Mouse (Mus musculus): ENCODE measurements at regions not wholly inside any gene's neighbourhood (a gene's known extent, or its start where the extent isn't known, plus 50 kb on each side); places are given as distances from the start of the nearest gene placed in this dataset.

DNA sequence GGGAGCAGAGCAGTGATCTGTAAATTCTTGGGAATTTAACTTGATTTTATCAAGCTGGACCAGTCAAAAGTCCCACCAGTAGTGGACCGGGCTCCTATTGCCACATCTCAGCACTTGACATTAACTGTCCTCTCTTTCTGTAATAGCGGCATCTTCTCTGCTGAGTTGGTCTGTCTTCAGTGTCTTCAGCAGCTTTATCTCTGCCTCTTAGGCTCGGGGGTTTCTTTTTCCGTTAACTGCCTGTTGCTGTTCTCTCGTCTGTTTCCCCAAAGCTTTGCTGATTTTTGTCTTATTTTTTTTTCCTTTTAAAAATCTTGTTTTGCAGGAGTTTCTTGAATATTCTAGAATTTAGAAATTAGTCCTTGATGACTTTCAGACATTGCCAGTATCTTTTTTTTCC lies 113.3 kb upstream of the Kit start:
- no peak overlapping the region for H3K27ac ChIP-seq
- H3K4me3 ChIP-seq = no peak overlapping the region
- no peaks in the 10 kb centered on the region for H3K36me3 ChIP-seq (replicated peaks)
- 88% methylated on average over 5 of the region's 5 CpGs for WGBS
- H3K4me1 ChIP-seq = peaks cover 8% of the 10 kb centered on the region
- H3K9me3 ChIP-seq = no peaks in the 10 kb centered on the region
- no peak for DNase-seq (ENCODE audit: extremely low spot score, low spot score)
- H3K27me3 ChIP-seq (ENCODE audit: poor library complexity, severe bottlenecking) = peaks cover 4% of the 10 kb centered on the region; the same call in 1 of the 2 replicates

DNA sequence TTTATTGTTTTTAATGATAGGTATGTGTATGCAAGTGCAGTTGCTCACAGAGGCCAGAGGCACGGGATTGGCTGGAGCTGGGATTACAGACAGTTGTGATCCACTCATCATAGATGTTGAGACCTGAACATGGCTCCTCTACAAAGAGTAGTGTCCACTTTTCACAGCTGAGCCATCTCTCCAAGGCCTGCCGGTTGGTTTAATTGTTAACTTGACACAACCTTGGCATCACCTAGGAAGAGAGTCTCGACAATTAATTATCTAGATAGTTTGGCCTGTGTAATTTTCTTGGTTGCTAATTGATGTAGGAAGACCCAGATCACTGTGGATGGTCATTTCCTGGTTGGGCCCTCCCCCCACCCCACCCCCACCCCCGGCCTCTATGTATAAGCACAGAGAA lies 111.1 kb upstream of the Kit start:
- Histone ChIP-seq H3K4me3 (no peak overlapping the region), H3K9me3 (no peaks in the 10 kb centered on the region), H3K27me3 (ENCODE audit: poor library complexity, severe bottlenecking) (peaks cover 12% of the 10 kb centered on the region), H3K36me3 (replicated peaks) (no peaks in the 10 kb centered on the region), H3K27ac (no peak overlapping the region), H3K4me1 (peaks cover 18% of the 10 kb centered on the region)
- 93% methylated on average over 4 of the region's 4 CpGs for WGBS
- no peak for DNase-seq (ENCODE audit: extremely low spot score, low spot score)

DNA sequence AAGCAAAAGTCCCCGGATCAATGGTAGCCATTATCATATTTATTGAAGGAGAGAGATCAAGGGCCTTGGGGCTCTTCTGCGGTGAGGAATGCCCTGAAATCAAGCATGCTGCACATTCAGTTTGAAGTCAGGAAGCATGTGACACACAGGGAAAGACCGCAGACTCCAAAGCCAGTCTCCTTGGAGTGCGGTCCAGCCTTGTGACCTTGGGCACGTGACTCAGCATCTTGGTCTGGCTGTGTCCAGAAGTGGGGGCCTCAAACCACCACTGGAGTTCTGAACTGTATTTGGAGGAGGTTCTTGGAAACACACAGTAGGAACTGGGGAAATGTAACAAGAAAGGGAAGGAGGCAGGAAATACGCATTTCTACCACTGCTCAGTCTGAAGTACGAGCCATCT lies 109.0 kb upstream of the Kit start:
- Histone ChIP-seq H3K9me3 (no peaks in the 10 kb centered on the region), H3K27ac (no peak overlapping the region), H3K4me1 (peaks cover 11% of the 10 kb centered on the region; the same call in 1 of the 2 replicates), H3K36me3 (replicated peaks) (no peaks in the 10 kb centered on the region), H3K27me3 (ENCODE audit: poor library complexity, severe bottlenecking) (peaks cover 28% of the 10 kb centered on the region), H3K4me3 (no peak overlapping the region)
- DNase-seq (ENCODE audit: extremely low spot score, low spot score) = no peak
- WGBS = 92% methylated on average over 7 of the region's 7 CpGs

DNA sequence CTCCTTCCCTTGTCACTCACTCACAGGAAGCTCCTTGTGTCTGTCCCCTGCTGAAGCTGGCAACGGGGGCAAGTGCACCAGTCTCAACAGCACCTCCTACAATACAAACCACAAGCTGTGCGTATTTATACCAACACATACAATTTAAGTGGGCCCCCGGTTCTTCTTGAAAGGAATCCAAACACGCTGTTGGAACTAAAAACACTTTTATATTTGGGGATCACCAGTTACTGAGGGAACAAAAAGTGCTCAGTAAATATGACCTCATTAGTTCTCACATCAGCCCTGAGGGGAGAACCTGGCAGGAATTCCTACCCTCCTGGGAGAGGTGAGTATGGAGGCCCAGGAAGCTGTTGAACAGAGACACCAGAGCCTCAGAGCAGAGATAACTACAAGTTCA lies 107.8 kb upstream of the Kit start:
- no peak overlapping the region for H3K4me3 ChIP-seq
- H3K27me3 ChIP-seq (ENCODE audit: poor library complexity, severe bottlenecking) = peaks cover 37% of the 10 kb centered on the region
- 75% methylated on average over 4 of the region's 4 CpGs for WGBS
- H3K36me3 ChIP-seq (replicated peaks) = no peaks in the 10 kb centered on the region
- H3K4me1 ChIP-seq = peaks cover 11% of the 10 kb centered on the region
- DNase-seq (ENCODE audit: extremely low spot score, low spot score) = no peak
- H3K27ac ChIP-seq = no peak overlapping the region
- H3K9me3 ChIP-seq = no peaks in the 10 kb centered on the region

DNA sequence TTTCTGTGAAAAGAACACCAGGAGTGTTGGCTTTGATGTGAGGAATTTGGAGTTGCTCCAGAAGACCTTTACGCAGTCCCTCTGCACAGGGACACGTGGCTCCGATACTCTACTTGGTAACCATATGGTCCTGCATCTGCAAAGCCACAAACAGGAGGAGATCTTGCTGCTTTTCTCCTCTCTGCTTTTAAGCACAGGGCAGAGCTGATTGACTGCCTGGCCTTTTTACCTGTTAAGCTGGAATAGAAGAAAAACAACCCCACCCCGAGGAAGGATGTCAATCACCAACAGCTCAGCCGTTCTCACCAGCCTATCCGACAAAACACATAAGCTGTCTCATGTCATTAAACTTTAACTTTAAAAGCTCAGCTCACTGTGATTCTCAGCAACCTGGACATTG lies 106.8 kb upstream of the Kit start:
- H3K9me3 ChIP-seq = no peaks in the 10 kb centered on the region
- H3K27ac ChIP-seq = no peak overlapping the region
- no peak for DNase-seq (ENCODE audit: extremely low spot score, low spot score)
- H3K4me3 ChIP-seq = no peak overlapping the region
- no peaks in the 10 kb centered on the region for H3K36me3 ChIP-seq (replicated peaks)
- 59% methylated on average over 6 of the region's 6 CpGs for WGBS
- peaks cover 42% of the 10 kb centered on the region for H3K27me3 ChIP-seq (ENCODE audit: poor library complexity, severe bottlenecking)
- peaks cover 21% of the 10 kb centered on the region for H3K4me1 ChIP-seq

- WGBS = 95% methylated on average over 8 of the region's 8 CpGs
- no peak overlapping the region for H3K27ac ChIP-seq
These were observed 103.7 kb upstream of the Kit start for GRCm38 (mm10) chr5:75471010-75471409.

DNA sequence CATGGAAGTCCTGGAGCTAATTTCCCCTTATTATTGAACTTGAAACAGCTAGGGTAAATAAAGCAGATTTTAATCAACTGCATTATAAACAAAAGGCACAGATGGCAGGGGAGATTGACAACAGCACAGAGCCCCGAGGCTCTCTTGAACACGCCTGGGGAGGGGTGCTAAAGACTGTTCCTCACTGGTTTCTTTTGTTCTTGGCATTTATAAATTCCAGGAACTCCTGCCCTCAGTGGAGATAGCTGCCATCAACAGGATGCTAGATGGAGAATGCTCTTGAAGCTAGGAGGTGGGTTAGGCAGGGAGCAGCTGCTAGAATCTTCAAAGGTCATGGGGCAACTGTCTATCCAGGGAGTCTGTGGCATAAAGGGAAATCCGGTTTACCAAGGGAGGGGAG lies 102.2 kb upstream of the Kit start:
- no peaks in the 10 kb centered on the region for H3K9me3 ChIP-seq
- peaks cover 29% of the 10 kb centered on the region for H3K4me1 ChIP-seq
- H3K27ac ChIP-seq = no peak overlapping the region
- no peaks in the 10 kb centered on the region for H3K36me3 ChIP-seq (replicated peaks)
- WGBS = 47% methylated on average over 3 of the region's 3 CpGs
- peaks cover 55% of the 10 kb centered on the region for H3K27me3 ChIP-seq (ENCODE audit: poor library complexity, severe bottlenecking)
- no peak for DNase-seq (ENCODE audit: extremely low spot score, low spot score)
- H3K4me3 ChIP-seq = no peak overlapping the region

More at GRCm38 (mm10) chr5:75471010-75471409, 103.7 kb upstream of the Kit start:
- Histone ChIP-seq H3K36me3 (replicated peaks) (no peaks in the 10 kb centered on the region), H3K9me3 (no peaks in the 10 kb centered on the region), H3K4me3 (no peak overlapping the region), H3K4me1 (peaks cover 34% of the 10 kb centered on the region), H3K27me3 (ENCODE audit: poor library complexity, severe bottlenecking) (peaks cover 50% of the 10 kb centered on the region)
- no peak for DNase-seq (ENCODE audit: extremely low spot score, low spot score)

- WGBS = 3% methylated on average over 4 of the region's 4 CpGs
- Histone ChIP-seq H3K27ac (peak overlapping the region; percentile 25; the same call in 1 of the 2 replicates), H3K9me3 (no peaks in the 10 kb centered on the region), H3K27me3 (ENCODE audit: poor library complexity, severe bottlenecking) (peaks cover 62% of the 10 kb centered on the region), H3K4me3 (no peak overlapping the region), H3K4me1 (peaks cover 27% of the 10 kb centered on the region), H3K36me3 (replicated peaks) (no peaks in the 10 kb centered on the region)
- peak; percentile 27 for DNase-seq (ENCODE audit: extremely low spot score, low spot score)
These were observed 99.3 kb upstream of the Kit start for GRCm38 (mm10) chr5:75475414-75475813.

DNA sequence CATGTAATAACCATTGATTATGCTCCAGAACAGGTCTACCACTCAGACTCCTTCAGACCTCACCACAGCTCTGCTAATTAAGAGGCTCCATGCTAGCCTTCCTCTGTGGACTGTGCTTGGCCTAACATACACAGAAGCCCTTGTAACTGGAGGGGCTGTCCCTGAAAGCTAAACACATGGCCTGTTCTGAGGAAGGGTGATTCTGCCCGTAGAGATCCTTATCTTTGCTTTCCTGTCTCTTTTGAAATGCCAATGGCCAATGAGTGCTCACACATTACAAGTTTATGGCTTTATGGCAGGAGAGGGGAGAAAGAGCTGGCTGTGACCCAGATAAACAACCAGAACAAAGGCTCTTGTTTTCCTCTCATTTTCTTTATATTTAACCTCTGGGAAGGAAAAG lies 96.2 kb upstream of the Kit start:
- WGBS = 68% methylated on average over 1 of the region's 1 CpGs
- H3K36me3 ChIP-seq (replicated peaks) = no peaks in the 10 kb centered on the region
- H3K27ac ChIP-seq = no peak overlapping the region
- no peaks in the 10 kb centered on the region for H3K9me3 ChIP-seq
- DNase-seq (ENCODE audit: extremely low spot score, low spot score) = no peak
- H3K4me3 ChIP-seq = no peak overlapping the region
- H3K4me1 ChIP-seq = peaks cover 26% of the 10 kb centered on the region
- H3K27me3 ChIP-seq (ENCODE audit: poor library complexity, severe bottlenecking) = peaks cover 71% of the 10 kb centered on the region

GRCm38 (mm10) chr5:75479149-75479548 lies 95.6 kb upstream of the Kit start:
- peaks cover 26% of the 10 kb centered on the region for H3K4me1 ChIP-seq
- H3K4me3 ChIP-seq = no peak overlapping the region
- peaks cover 76% of the 10 kb centered on the region for H3K27me3 ChIP-seq (ENCODE audit: poor library complexity, severe bottlenecking)
- DNase-seq (ENCODE audit: extremely low spot score, low spot score) = no peak
- WGBS = 93% methylated on average over 11 of the region's 11 CpGs
- H3K27ac ChIP-seq = no peak overlapping the region
- H3K36me3 ChIP-seq (replicated peaks) = no peaks in the 10 kb centered on the region
- no peaks in the 10 kb centered on the region for H3K9me3 ChIP-seq

GRCm38 (mm10) chr5:75481595-75481994 lies 93.1 kb upstream of the Kit start:
- Histone ChIP-seq H3K4me3 (no peak overlapping the region), H3K27ac (0 out of 2 replicates have a peak overlapping the region, but pooled peaks have one; percentile 25), H3K36me3 (replicated peaks) (no peaks in the 10 kb centered on the region), H3K4me1 (peaks cover 15% of the 10 kb centered on the region), H3K27me3 (ENCODE audit: poor library complexity, severe bottlenecking) (peaks cover 88% of the 10 kb centered on the region), H3K9me3 (no peaks in the 10 kb centered on the region)
- WGBS = 3% methylated on average over 7 of the region's 7 CpGs
- DNase-seq (ENCODE audit: extremely low spot score, low spot score) = peak; percentile 31

- Histone ChIP-seq H3K27me3 (ENCODE audit: poor library complexity, severe bottlenecking) (peaks cover 61% of the 10 kb centered on the region), H3K9me3 (no peaks in the 10 kb centered on the region), H3K27ac (no peak overlapping the region), H3K36me3 (replicated peaks) (no peaks in the 10 kb centered on the region), H3K4me1 (peaks cover 23% of the 10 kb centered on the region), H3K4me3 (no peak overlapping the region)
- 89% methylated on average over 7 of the region's 7 CpGs for WGBS
- no peak for DNase-seq (ENCODE audit: extremely low spot score, low spot score)
These were observed 90.4 kb upstream of the Kit start for GRCm38 (mm10) chr5:75484330-75484729.

DNA sequence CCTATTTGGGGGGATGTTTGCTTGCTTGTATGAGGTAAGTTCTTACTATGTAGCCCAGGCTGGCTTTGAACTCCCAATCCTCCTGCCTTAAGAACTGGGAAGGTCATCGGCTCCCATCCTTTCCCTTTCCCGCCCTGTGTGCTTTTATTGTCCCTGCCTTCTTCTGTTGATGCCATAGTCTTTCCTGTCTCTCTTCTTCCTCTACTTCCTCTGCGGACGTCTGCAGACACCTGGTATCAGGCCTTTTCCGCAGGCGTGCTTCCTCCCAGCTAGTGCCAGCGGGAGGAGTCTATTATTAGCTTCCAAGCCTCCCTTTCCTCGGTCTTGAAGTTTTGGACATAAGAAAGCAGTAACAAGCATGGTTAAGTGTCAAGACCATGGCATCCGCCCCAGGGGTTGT lies 83.9 kb upstream of the Kit start:
- WGBS = 89% methylated on average over 9 of the region's 9 CpGs
- no peak overlapping the region for H3K4me3 ChIP-seq
- no peak overlapping the region for H3K27ac ChIP-seq
- no peaks in the 10 kb centered on the region for H3K36me3 ChIP-seq (replicated peaks)
- no peaks in the 10 kb centered on the region for H3K9me3 ChIP-seq
- peaks cover 2% of the 10 kb centered on the region; the same call in 1 of the 2 replicates for H3K27me3 ChIP-seq (ENCODE audit: poor library complexity, severe bottlenecking)
- DNase-seq (ENCODE audit: extremely low spot score, low spot score) = no peak
- peaks cover 7% of the 10 kb centered on the region for H3K4me1 ChIP-seq

DNA sequence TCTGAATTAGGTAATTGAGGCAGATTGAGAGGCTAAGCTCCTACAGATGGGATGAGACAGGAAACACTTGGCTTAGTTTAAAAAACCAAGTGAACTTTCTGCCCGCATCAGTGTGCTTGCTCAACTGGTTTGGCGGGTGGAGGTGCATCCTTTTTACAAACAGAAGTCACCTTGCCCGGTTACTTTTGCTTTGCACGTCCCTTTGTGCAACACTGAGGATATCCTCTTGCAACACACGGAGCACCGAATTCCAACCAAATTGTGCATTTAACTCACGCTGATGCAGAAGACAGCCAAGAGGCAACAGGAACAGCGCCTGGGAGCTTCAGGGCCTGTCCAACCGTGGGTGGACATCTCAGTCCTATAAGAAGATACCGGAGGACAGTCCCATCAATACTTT lies 80.6 kb upstream of the Kit start:
- H3K4me3 ChIP-seq = no peak overlapping the region
- no peaks in the 10 kb centered on the region for H3K4me1 ChIP-seq
- H3K27ac ChIP-seq = no peak overlapping the region
- 87% methylated on average over 10 of the region's 10 CpGs for WGBS
- DNase-seq (ENCODE audit: extremely low spot score, low spot score) = no peak
- no peaks in the 10 kb centered on the region for H3K36me3 ChIP-seq (replicated peaks)
- H3K27me3 ChIP-seq (ENCODE audit: poor library complexity, severe bottlenecking) = no peaks in the 10 kb centered on the region
- H3K9me3 ChIP-seq = no peaks in the 10 kb centered on the region

All from forebrain, embryonic 10.5 days (tissue).